Mouse (Mus musculus) G1E (cell line): Measurements from ENCODE around the gene Phc2. TPM values are rescaled to one million over a fixed set of nuclear protein-coding genes. Genes with fewer than 3 reads are reported as not detected.

Experiments
- ATAC-seq: 2 replicates; pipeline ENCODE4 v1.8.0; 2016; ENCODE audit warnings: mild to moderate bottlenecking; ENCODE audit not compliant: insufficient number of reproducible peaks, poor library complexity, low FRiP score, severe bottlenecking; ENCODE audit errors: extremely low read depth
- DNase-seq: peaks from one replicate; pipeline ENCODE4 v3.0.0; 2012; ENCODE audit warnings: low spot score
- H3K27me3 ChIP-seq: 2 replicates; pipeline ENCODE4 v1.6.1; 2012; ENCODE audit warnings: mild to moderate bottlenecking, low read length, inconsistent platforms; ENCODE audit not compliant: insufficient read depth
- H3K36me3 ChIP-seq: replicated peaks from 2 replicates; pipeline ENCODE3; 2012; ENCODE audit warnings: mild to moderate bottlenecking, inconsistent platforms
- H3K4me1 ChIP-seq: 2 replicates; pipeline ENCODE4 v1.6.1; 2012; ENCODE audit warnings: low read depth, low read length, inconsistent platforms, mixed read lengths; ENCODE audit not compliant: insufficient read depth
- H3K4me3 ChIP-seq: 2 replicates; pipeline ENCODE4 v1.5.1; 2012; ENCODE audit warnings: low read depth, mild to moderate bottlenecking, inconsistent platforms, low read length, moderate library complexity, mixed read lengths
- H3K9me3 ChIP-seq: replicated peaks from 2 replicates; pipeline ENCODE4 v1.6.1; 2012; ENCODE audit warnings: inconsistent platforms
- CTCF ChIP-seq: IDR thresholded peaks from 2 replicates; pipeline ENCODE4 v1.5.1; 2012; ENCODE audit warnings: low read depth, low read length, inconsistent platforms, mixed read lengths
- GATA1 ChIP-seq: IDR thresholded peaks from 2 replicates; pipeline ENCODE4 v1.6.1; 2012; ENCODE audit warnings: borderline replicate concordance, low read length, inconsistent platforms, mixed read lengths
- GATA2 ChIP-seq: IDR thresholded peaks from 2 replicates; pipeline ENCODE4 v1.6.1; 2012; ENCODE audit warnings: low read depth, low read length, inconsistent platforms, borderline replicate concordance
- POLR2AphosphoS5 ChIP-seq: IDR thresholded peaks from 2 replicates; pipeline ENCODE4 v1.6.1; 2012; ENCODE audit warnings: low read depth, low read length, inconsistent platforms; ENCODE audit not compliant: insufficient replicate concordance
- TAL1 ChIP-seq: conservative IDR thresholded peaks from 2 replicates; pipeline ENCODE4 v1.6.1; 2012; ENCODE audit warnings: low read depth, low read length, inconsistent platforms, mixed read lengths
- polyA plus RNA-seq: library from polyadenylated mRNA; stranded (reverse); fragments of >175 nt; gene quantifications from 2 replicates; pipeline ENCODE4 v1.2.3, GENCODE M21; 2012
- total RNA-seq, 2 experiments: library from RNA; stranded (forward) in 1 of 2; stranded (reverse) in 1 of 2; fragments of 200-1000 nt in 1 of 2; fragments of >200 nt in 1 of 2; fragmentation: Nextera tagmentation in 1 of 2; gene quantifications; 2 replicates each; pipeline ENCODE4 v1.2.3; 2014 to 2017

The Phc2 gene
- total and polyA plus RNA-seq, 3 experiments, result 16.2 to 121 (median 58.8) TPM

DNA sequence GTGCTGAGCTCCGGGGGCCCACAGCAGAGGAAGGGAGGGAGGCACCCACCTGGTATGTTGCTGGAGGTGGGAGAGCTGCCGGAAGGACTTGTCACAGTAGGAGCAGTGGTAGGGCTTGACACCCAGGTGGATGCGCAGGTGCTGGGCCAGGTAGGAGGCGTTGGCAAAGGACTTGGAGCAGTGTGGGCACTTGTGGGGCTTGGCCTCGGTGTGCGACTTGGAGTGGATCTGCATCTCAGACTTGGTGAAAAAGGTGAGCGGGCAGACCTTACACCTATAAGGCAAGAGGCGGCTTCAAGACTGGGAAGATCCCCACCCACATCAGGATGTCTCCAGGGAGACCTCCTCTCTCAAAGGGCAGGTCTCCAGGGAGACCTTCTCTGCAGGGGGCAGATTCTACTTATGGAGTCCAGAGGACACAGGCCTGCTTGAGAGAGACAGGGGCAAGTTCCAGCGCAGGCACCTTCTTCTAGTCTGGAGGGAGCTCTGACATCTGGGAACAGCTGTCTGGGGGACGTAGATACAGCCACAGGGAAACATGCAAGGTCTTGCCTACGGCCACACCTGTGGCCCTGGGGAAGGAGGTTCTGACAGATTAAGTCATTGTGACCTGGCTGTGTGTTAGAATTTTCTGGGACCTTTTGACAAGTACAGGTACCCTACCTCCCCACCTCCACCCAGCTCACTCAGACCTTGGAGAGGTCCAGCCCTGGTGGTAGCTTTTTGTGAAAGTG is 131.6 kb downstream of the Phc2 start:
- Histone ChIP-seq H3K4me3 (no peak overlapping the region), H3K27me3 (no peaks in the 10 kb centered on the region), H3K9me3 (no peaks in the 10 kb centered on the region), H3K36me3 (peaks cover 84% of the 10 kb centered on the region), H3K4me1 (no peaks in the 10 kb centered on the region)
- TF ChIP-seq GATA2, result no peak
- no peak for TF ChIP-seq POLR2AphosphoS5
- no peak for TF ChIP-seq GATA1
- TF ChIP-seq CTCF, result no peak
- TF ChIP-seq TAL1, result no peak
- DNase-seq (no peak), ATAC-seq (no peak)

- no peaks in the 10 kb centered on the region for H3K4me1 ChIP-seq
- no peaks in the 10 kb centered on the region for H3K9me3 ChIP-seq
- no peak for TF ChIP-seq GATA2
- TF ChIP-seq GATA1, result no peak
- TF ChIP-seq CTCF, result no peak
- no peak for TF ChIP-seq TAL1
- TF ChIP-seq POLR2AphosphoS5, result no peak
- H3K36me3 ChIP-seq, result peaks cover 84% of the 10 kb centered on the region
- ATAC-seq (no peak), DNase-seq (no peak)
- no peak overlapping the region for H3K4me3 ChIP-seq
- no peaks in the 10 kb centered on the region for H3K27me3 ChIP-seq
Observed at GRCm38 (mm10) chr4:128787023-128787939, 132.8 kb downstream of the Phc2 start.

DNA sequence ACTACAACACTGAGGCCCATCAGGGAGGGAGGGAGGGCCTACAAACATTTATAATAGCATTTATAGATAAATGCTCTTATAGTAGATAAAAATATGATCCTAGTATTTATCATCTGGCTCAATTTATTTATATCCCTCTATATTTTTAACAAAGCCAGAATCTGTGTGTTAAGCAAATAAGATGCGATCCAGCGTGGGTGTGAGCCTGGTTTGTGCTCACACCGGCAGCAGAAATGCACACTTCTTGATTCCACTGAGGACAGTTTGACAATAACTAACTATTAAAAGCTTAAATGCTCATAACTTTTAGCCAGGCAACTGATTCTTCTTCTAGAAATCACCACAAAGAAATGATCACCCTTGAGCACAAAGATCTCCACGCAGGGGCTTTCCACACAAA is 133.6 kb downstream of the Phc2 start:
- Histone ChIP-seq H3K27me3 (no peaks in the 10 kb centered on the region), H3K36me3 (peaks cover 84% of the 10 kb centered on the region), H3K4me1 (no peaks in the 10 kb centered on the region), H3K4me3 (no peak overlapping the region), H3K9me3 (no peaks in the 10 kb centered on the region)
- DNase-seq, result no peak
- no peak for ATAC-seq
- TF ChIP-seq GATA1 (no peak), CTCF (no peak), TAL1 (no peak), POLR2AphosphoS5 (no peak)

DNA sequence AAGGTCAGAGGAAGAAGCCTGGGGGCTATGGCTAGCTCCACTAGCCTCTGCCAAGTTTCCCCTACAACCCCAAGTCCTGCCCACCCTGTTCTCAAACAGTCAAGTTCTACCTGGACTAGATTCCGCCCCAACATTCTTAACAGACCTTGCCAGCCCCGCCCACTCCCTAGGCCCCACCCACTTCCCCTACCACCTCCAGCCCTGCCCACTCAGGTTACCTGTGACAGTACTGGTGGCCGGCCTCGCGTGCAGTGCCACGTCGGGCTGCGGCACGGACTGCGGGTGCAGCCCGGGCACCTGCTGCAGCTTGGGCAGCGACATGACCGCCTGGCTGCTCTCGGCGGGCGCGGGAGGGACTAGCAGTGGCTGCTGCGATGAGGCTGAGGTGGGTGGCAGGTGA is 135.1 kb downstream of the Phc2 start:
- TF ChIP-seq GATA1, result no peak
- TF ChIP-seq POLR2AphosphoS5, result no peak
- TF ChIP-seq CTCF, result no peak
- TF ChIP-seq GATA2, result no peak
- TF ChIP-seq TAL1, result no peak
- Histone ChIP-seq H3K4me3 (no peak overlapping the region), H3K4me1 (no peaks in the 10 kb centered on the region), H3K27me3 (no peaks in the 10 kb centered on the region), H3K9me3 (no peaks in the 10 kb centered on the region), H3K36me3 (peaks cover 90% of the 10 kb centered on the region)
- ATAC-seq (no peak), DNase-seq (no peak)

DNA sequence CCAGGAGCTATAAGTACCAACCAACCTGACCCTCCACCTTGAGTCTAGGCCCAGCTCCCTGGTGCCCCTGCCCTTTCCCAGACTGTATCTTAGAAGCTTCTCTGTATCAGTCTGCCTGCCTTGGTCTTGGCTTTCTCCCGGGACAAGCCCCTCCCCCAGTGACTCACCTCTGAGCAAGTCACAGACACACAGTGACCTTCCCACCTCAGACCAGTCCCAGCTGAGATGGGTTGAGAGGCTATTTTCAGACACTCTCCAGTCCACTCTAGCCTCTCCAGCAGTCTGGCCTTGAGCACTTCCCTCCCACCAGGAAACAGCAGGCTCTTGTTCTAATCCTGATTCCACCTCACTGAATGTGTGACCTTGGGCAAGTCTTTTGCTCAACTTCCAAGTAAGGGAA is 139.2 kb downstream of the Phc2 start:
- H3K9me3 ChIP-seq, result no peaks in the 10 kb centered on the region
- TF ChIP-seq CTCF, result no peak
- TF ChIP-seq POLR2AphosphoS5, result no peak
- no peak for TF ChIP-seq GATA2
- peaks cover 19% of the 10 kb centered on the region for H3K4me1 ChIP-seq
- no peaks in the 10 kb centered on the region for H3K27me3 ChIP-seq
- no peak for ATAC-seq
- H3K4me3 ChIP-seq, result no peak overlapping the region
- H3K36me3 ChIP-seq, result peaks cover 74% of the 10 kb centered on the region
- DNase-seq, result no peak

DNA sequence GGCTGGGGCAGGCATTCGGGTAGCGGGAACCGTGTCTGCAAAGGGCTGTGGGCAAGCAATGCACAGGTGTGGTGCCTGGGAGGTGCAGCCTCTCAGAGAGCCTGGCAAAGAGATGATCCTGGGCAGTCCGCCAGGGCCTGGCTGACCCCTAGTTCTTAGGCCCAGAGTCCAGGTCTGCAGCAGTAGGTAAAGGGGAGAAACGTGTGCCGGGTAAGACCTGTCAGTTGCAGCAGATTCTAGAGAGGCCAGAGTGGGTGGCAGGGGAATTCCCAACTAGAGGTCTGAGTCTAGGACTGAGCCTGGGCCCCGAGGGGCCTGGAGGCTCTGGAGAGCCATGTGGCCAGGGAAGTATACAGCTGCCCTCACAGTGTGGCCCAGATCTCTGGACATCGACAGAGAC is 139.7 kb downstream of the Phc2 start:
- ATAC-seq (no peak), DNase-seq (no peak)
- Histone ChIP-seq H3K36me3 (peaks cover 78% of the 10 kb centered on the region), H3K9me3 (no peaks in the 10 kb centered on the region), H3K4me3 (no peak overlapping the region), H3K4me1 (peaks cover 19% of the 10 kb centered on the region), H3K27me3 (no peaks in the 10 kb centered on the region)
- TF ChIP-seq CTCF (no peak), GATA1 (no peak), GATA2 (no peak), TAL1 (no peak), POLR2AphosphoS5 (no peak)
